Mouse (Mus musculus) CD4-positive, CD25-positive, alpha-beta regulatory T cell, adult 2 months (primary cell): ENCODE measurements around the gene Hirip3.
"Not testable (repeated sequence)": the region's sequence is repeated elsewhere in the genome, so short reads cannot be mapped to it uniquely, and the experiment has no call there.

ENCODE experiments used
- DNase-seq: peaks from one replicate; pipeline ENCODE4 v3.0.0-alpha.2; 2012; ENCODE audit warnings: low read depth, low spot score

Hirip3 gene

DNA sequence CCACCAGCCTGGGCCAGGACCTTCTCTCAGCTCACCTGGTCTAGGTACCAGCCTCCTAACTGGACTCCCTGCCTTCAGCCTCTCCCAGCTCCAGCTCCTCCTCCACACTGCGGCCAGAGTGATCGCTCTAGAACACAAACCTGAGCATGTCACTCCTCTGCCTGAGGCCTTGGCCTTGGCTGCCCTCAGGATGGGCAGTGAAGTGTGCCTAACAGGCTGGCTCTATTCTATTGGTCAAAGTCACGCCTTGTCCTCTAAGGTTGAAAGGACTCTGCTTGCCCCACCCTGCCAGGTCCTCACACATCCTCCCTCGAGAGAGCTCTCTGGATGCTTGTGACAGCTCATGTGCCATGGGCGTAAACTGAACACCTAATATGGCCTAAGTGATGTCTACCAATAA lies 8.3 kb upstream of the Hirip3 start:
- DNase-seq, result no peak

DNA sequence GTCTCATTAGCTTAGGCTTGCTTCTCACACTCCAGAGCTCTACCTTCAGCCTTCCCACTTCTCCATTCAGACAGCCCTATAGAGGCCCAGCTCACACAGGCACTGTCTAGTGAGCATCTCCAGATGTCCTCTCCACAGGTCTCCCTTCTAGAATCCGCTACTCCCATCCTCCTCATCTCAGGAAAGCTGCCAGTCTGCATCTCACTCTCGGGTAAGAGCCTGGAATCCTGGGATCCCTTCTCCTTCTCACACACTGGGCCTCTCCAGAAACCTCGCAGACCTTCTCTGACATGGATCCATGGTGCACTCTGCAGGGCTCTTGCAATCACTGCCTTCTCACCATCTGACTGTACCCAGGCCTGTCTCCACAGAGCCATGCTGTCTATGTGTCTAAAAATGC lies 6.1 kb upstream of the Hirip3 start:
- DNase-seq, result no peak

DNA sequence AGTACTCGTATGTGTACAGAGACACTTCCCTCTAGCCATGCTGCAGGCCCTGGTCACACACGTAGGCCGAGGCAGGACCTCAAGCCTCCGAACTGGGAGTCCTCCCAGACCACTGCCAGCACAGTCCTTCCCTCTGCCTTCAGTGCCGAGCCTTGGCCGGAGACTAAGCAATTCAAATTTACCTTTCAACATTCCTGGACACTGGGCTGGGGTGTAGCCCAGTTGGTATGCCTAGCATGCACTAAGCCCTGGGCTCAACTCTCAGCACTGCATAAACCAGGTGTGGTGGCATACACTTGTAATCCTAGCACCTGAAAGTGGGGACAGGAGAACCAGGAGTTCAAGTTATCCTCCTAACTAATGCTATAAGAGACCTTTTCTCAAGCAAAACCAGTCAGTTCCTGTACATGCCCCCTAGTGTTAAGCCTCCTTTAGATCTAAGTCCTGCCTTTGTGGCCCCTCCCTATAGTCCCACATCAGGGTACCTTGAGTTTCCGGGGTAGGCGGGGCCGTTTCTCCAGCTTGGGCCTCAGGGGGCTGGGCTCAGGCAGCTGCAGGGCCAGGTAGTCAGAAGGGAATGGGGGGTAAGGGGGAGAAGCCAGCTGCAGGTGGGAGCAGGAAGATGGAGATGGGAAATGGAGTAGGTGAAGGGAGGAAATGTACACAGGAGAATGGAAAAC lies 4.9 kb upstream of the Hirip3 start:
- peak; percentile 36 for DNase-seq

DNA sequence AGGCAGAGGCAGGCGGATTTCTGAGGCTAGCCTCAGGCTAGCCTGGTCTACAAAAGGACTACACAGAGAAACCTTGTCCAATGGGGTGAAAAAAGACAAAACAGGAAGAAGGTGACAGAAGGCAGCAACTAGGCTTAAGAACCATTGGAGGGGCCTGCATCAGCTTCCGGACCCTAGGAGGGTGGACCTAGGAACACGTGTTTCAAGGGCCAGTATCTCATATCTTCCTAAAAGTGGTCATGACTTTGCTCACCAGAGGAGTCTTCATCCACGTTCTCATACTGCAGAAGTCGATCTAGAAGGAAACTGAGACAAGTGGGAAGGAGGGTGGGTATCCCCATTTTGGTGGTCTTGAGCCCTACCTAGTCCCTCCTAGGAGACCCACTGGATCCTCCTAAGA lies 785 bp upstream of the Hirip3 start:
- no peak for DNase-seq

DNA sequence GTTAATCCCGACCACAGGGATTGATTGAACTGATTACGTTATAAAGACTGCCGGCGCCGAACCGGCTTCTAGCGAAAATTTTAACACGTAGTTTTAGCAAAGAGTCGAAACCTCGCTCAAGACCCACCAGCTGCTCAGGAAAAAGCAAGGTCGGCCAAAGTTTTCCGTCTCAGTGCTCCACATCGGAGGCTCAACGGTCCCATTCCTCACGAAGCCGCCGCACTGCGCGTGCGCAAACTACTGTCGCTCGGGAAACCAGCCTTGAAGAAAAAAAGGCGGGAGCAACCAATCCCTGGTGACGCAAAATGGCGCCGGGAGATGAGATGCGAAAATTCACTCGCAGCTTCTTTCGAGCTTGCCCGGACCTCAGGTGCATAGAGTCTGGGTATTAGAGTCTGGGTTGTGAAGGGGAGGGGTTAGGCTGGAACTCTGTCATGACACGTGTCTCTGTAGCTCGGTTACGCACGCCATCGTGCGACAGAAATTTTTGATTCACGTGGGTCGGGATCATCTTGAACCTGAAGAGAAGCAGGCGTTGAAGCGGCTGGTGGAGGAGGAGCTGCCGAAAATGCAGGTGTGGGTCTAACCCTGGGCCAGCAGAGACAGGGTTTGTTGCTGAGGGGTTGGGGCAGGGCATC lies 494 bp downstream of the Hirip3 start, which contains the start of gene Ino80e:
Gene Ino80e (minus strand): TSS at position 231 of the 638 bp plus-strand sequence.
- DNase-seq, result peak; percentile 95

DNA sequence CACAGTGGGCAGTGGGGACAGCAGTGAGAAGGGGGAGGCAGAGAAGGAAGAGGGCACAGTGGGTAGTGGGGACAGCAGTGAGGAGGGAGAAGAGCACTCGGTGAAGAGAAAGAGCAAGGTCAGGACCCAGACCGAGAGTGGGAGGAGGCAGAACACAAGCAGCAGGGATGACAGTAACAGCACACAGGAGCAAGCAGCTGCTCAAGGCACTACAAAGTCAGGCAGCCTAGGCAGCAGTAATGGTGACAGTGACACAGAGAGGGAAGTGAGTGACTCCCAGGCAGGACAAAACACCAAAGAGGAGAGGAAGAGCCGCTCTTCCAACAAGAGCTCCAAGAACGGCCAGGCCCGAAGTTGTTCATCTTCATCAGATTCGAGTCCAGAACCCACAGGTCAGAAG lies 2.0 kb downstream of the Hirip3 start:
- DNase-seq, result no peak

DNA sequence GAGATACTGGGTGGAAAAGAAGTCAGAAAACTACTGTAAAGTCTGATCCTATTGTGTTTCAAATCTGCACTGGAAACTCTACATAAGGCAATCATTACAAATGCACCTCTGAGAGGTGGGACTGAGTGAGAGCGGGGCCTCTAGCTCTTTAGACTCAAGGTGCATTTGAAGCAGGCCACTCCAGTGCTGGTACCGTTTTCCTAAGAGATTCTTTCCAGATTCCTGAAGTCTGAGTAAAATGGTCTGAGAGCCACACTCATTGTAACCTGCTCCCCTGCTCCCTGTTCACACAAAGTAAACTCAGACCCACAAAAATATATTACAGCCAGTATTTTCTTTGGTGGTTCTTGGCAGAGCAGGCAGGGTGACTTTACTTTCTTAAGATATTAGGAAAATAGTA lies 5.8 kb downstream of the Hirip3 start:
- no peak for DNase-seq

DNA sequence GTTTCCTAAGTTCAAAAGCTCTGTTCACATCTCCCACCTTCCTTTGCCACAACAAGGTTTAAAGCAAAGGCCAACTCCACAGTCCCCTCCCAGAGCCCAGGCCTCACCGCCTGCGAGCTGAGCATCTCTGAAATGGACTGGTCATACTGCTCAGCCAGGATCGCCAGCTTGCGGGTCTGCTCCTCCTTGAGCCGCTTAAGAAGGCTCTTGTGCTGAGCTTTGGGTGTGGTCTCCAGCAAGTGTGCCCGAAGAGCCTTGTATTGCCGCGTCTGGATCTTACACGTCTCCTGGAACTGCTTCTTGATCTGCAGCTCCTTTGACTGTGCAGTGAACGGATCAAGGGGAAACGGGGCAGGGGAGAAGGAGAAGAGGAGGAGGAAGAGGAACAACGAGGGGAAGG lies 6.2 kb downstream of the Hirip3 start:
- no peak for DNase-seq

DNA sequence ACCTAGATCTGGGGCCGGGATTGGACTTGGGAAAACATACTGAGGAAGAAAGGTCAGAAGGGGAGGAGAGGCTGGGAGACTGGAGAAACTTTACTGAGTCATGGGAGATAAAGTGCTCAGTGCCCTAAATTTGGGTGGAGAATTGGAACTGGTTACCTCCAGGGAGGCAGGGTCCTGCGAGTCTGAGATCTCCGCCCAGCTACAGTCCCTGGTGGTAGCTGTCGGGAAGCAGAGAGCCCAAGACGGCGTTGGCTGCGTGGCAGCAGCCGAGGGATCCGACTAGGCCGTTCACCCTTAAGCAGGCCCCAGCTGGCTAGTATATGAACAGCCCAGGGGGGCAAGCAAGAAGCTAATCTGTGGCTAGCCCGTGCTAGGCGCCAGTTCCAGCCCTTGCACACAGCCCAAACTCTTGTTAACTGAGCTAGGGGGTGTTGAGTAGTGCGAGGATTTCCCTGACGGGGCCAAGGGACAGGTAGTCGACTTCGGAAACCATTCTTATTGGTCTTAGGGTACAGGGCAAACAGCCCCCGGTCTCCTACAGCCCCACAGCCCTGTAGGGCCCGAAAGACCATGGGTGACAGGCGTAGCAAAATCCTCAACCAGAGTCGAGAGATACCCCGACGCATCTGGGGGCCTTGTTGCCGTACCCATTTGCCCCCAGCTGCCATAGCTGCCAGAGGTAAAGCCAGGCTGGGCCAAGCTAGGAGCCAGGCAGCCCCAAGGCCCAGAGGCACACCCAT lies 8.2 kb downstream of the Hirip3 start:
- DNase-seq, result no peak

DNA sequence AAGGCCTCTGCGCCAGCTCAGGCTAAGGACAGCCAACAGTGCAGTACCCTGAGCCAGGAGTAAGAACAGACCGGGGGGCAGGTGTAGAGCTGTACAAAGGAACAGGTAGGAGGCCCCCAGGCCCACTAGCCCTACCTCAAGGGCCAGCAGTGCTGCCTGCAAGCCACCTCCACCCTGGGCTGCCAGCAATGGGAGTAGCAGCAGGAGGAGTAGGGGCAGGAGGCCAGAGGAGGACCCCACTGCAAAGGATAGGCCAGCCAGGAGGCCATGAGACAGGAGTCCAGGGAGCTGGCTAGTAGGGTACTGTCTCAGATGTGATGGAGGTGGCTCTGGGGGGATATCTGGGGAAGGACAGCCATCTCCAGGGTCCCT lies 8.7 kb downstream of the Hirip3 start:
- no peak for DNase-seq

DNA sequence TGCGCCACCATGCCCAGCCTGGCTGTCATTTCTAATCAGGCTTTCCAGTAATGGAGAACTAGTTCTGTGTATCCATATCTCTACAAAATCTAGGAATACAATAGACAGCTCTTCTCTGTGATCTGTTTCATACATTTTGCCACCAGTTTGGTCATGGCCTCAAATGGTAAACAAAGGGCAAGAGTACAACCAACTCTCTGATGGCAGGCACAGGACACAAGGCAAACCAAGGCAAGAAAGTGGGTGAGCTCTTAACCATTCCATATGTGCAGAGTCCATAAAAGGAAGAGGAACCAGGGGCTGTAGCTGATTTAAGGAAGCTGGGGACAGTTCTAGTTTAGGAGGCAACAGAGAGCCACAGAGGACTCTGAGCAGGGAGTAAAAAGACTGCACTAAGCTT lies 15.5 kb downstream of the Hirip3 start:
- no peak for DNase-seq

DNA sequence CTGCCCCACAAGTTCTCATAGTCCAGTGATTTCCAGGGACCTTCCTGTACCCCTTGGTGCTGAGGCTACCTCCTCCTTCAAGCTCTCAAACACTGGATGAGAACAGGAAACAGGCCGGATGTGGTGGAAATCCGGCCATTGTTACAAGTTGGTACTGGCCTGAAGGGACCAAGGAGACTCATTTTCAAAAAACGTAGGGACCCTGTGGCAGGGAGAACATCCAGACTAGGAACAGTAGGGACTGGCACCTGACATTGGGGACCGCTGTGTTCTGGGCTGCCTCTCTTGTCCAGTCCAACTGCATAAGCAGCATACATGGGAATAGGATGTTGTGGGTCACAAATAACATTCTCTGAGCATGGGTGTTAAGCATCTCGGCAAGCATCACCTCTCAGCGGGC lies 19.3 kb downstream of the Hirip3 start:
- DNase-seq, result no peak

DNA sequence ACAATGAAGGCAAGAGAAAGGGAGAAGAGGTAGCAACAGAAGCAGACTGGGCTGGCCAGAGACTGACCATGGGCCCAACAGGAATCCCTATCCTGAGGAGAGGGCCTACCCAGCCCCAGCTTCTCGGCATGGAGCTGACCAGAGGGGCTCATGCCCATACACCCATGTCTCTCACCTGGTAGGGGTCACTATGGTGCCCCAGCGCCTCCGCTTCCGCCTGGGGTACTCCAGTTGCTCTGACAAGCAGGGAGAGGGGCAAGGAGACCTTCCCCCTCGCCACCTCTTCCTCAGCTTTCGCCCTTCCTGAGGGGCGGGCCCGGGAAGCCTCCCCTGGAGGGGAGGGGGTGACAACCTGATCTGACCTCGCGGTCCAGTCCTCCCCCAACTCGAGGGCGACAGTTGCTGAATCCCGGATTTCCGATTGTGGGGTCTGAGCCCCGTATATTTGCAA lies 22.0 kb downstream of the Hirip3 start:
- DNase-seq, result no peak

DNA sequence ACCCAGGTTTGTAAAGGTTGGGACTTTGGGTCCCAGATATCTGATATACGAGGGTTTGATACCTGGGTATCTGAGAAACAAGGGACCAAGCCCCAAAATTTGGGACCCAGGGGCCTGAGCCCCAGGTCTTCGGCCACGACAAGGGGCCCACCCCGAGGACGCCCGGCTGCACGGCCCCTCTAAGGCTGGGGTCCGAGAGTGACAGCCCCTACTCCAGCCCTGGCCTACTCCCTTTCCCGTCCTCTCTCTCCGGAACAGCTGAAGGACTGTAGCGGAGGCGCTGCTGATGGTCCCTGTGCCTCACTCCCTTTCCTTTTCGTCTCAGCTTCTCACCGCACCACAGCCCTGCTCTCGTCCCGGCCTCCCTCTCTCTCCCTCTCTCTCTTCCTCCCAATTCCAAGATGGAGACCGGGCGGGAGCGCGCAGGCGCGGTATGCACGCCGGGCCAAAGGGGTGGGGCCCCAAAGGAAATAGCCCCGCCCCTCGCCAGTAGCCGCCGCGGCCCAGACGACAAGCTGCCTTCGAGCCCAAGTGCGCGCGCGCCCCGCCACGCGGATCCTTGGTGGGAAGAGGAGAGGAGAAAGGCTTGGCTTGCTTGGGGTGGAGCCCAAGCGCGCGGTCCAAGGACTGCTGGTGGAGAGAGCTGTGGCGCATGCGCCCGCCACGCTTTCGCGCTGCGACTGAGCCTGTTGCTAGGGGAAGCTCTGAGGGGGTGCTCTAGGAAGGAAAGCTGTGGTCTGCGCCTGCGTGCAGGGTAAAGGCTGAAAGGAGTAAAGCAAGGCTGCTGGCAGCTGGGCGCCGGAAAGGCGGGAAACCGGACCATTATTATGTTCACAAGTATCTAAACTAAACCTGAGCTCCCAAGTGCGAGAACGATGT lies 22.8 kb downstream of the Hirip3 start, which contains the start of gene Taok2:
Gene Taok2 (minus strand): TSS at position 418 of the 879 bp plus-strand sequence.
- peak; percentile 95 for DNase-seq

DNA sequence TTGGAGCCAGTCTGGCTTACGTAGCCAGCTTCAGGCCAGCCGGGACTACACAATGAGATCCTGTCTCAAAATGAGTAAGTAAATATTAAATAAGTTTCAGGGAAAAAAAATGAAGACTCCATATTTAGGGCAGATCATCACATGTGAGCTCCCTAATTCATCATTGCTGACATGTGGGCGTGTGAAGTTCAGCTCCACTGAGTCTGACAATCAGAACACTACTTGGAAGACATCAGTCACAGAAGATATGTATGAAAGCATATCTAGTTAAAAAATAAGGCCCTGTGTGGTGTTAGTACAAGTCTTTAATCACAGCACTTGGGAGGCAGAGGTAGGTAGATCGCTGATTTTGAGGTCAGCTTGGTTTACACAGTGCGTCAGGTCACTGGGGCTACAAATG lies 25.5 kb downstream of the Hirip3 start:
- no peak for DNase-seq

DNA sequence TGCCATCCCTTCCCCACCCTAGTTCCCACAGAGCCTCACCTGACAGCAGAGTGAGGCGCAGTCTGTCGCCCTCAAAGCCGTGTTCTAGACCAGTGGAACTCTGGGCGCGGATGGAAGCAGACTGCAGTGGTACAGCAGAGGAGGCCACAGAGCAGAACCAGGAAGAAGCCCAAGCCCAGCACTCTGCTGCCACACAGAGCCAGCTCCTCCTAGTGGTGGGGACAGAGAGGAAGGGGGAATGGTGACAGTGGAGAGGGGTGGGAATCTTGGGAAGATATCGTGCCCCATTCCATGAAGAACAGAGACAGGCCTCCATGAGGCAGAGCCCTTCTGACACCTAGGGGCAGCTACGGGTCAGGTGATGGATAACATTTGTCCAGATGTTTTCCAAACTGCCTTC lies 27.1 kb downstream of the Hirip3 start:
- DNase-seq, result peak; percentile 27

DNA sequence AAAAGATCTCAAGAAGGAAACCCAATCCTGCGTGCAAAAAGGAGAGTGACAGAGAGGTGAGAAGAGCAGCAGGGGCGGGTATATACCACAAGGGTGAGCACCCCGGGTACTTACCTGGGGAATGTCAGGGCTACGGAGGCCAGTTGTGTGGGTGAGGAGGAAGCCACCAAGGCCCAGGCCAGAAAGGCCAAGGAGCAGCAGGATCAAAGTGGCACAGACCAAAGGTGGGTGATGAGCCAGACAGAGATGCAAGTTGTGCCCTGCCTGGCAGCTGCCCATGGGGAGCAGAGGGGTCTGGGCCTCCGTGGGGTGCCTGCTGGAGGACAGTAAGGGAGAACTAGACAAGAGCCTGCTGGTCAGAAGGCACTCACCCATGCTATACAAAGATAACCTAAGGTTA lies 35.1 kb downstream of the Hirip3 start:
- DNase-seq, result no peak

DNA sequence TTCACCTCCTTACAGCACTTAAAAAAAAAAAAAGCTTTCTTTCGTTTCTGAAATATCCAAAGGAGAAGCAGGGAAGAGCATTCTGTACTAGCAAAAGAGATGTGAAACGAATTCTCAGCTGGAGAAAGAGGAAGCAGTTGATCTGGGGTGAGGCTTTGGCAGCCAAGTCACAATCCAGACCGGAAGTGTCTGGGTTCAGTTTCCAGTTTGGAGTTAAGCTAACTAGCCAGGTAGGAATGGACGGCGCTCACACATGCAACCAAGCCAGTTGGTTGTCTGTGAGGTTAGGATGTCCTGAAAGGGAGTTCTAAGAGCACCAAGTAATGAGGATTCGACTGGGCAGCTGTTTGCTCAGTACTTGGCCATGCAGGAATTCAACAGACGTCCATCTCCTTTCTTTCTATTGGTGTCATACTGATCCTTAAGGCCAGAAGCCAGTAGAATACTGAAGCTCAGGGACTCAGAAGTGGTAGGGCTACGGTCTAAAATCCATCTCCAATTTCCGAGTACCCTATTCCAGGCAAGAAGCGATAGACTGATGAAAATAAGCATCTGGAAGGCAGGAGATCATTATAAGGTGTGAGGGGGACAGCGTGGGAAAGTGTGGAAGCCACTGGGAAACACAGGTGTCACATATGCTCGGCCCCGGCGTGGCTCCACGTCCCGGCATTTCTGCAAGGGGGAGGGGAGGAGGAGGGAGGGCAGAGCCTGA lies 35.8 kb downstream of the Hirip3 start:
- DNase-seq, result peak; percentile 48

DNA sequence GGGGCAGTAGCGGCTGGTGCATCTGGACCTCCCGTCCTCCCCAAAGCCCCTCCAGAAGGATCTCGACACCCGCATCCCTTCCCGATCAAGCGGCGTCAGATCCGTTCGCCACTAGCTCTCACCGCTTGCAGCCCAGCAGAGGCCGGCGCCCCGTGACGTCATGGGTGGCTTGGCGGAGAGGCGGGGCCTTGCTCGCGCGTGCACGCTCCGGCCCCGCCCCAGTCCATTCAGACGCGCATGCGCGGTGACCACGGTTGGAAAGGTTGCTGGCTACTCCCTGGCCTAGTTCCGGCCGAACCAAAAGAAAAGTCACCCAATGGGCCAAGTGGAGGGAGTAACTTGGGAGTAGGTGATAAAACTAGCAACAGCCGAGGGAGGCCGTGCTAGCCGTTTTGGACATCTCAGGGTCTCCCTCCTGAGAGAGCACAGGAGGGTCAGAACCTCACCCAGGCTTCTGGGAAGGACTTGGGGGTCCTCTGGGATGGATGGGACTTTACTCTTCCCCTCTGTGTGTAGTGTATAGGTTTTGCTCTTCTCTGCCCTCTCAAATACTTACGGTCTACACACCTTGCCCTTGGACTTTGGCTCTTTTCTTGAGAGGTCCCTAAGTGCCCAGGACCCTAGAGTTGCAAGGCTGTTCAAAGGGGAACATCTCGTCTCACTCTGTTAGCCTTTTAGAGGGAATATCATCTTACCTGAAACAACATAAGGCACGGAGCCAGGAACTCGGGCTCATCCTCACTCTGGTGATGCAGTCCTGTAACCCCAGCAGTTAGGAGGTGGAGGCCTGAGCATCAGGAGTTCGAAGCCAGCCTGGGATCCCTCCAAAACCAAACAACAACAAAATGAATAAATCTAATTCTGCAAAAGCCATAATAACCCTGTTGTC lies 36.6 kb downstream of the Hirip3 start:
- peak; percentile 94 for DNase-seq

DNA sequence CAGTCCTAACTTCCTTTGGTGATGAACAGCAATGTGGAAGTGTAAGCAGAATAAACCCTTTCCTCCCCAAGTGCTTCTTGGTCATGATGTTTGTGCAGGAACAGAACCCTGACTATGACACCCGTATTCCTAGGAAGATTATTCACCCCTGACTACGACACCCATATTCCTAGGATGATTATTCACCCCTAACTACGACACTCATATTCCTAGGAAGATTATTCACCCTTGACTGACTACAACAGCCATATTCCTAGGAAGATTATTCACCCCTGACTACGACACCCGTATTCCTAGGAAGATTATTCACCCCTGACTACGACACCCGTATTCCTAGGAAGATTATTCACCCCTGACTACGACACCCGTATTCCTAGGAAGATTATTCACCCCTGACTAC lies 38.0 kb downstream of the Hirip3 start:
- not testable (repeated sequence) for DNase-seq
